Mouse (Mus musculus): ENCODE data around the gene Zbtb39. TPM values are rescaled to one million over a fixed set of nuclear protein-coding genes. Genes with fewer than 3 reads are reported as not detected.
A peak's percentile ranks its signal among the peaks of the same experiment; 100 is the strongest.

The Zbtb39 gene
- polyA plus RNA-seq (2017; shearing (Covaris generic)): under 1 TPM; 0.31 to 0.95 (median 0.64) TPM

GRCm38 (mm10) chr10:127739083-127739660 is at the start of gene Zbtb39:
Zbtb39 (plus strand) TSS chr10:127739538.
- peak; percentile 69 for ATAC-seq

GRCm38 (mm10) chr10:127691053-127691452 is 48.3 kb upstream of the Zbtb39 start:
- ATAC-seq: no peak

- no peak for ATAC-seq
Measured at GRCm38 (mm10) chr10:127694636-127695035, 44.7 kb upstream of the Zbtb39 start.

- ATAC-seq: no peak
Measured at GRCm38 (mm10) chr10:127695775-127696174, 43.6 kb upstream of the Zbtb39 start.

- ATAC-seq: no peak
Measured at GRCm38 (mm10) chr10:127698966-127699365, 40.4 kb upstream of the Zbtb39 start.

- no peak for ATAC-seq
Measured at GRCm38 (mm10) chr10:127703299-127703698, 36.0 kb upstream of the Zbtb39 start.

- ATAC-seq: no peak
Measured at GRCm38 (mm10) chr10:127704293-127704692, 35.0 kb upstream of the Zbtb39 start.

GRCm38 (mm10) chr10:127704766-127705220 is 34.5 kb upstream of the Zbtb39 start, which contains the start of gene Myo1a:
Myo1a (plus strand) TSS chr10:127705170.
- no peak for ATAC-seq

- no peak for ATAC-seq
Measured at GRCm38 (mm10) chr10:127705783-127706182, 33.6 kb upstream of the Zbtb39 start.

- ATAC-seq: no peak
Measured at GRCm38 (mm10) chr10:127707721-127708120, 31.6 kb upstream of the Zbtb39 start.

- no peak for ATAC-seq
Measured at GRCm38 (mm10) chr10:127708850-127709370, 30.4 kb upstream of the Zbtb39 start.

- no peak for ATAC-seq
Measured at GRCm38 (mm10) chr10:127710331-127710730, 29.0 kb upstream of the Zbtb39 start.

GRCm38 (mm10) chr10:127712736-127713135 is 26.6 kb upstream of the Zbtb39 start:
- ATAC-seq: no peak

GRCm38 (mm10) chr10:127721671-127722418 is 17.5 kb upstream of the Zbtb39 start:
- no peak for ATAC-seq

- ATAC-seq: no peak
Measured at GRCm38 (mm10) chr10:127724178-127724577, 15.2 kb upstream of the Zbtb39 start, which contains the start of gene Tac2. Tac2 (plus strand) TSS chr10:127724478.

- ATAC-seq: no peak
Measured at GRCm38 (mm10) chr10:127725136-127725535, 14.2 kb upstream of the Zbtb39 start.

GRCm38 (mm10) chr10:127728437-127728836 is 10.9 kb upstream of the Zbtb39 start:
- no peak for ATAC-seq

- ATAC-seq: no peak
Measured at GRCm38 (mm10) chr10:127730285-127730932, 8.9 kb upstream of the Zbtb39 start.

GRCm38 (mm10) chr10:127730933-127731310 is 8.4 kb upstream of the Zbtb39 start:
- no peak for ATAC-seq

GRCm38 (mm10) chr10:127731397-127731796 is 7.9 kb upstream of the Zbtb39 start:
- no peak for ATAC-seq

- ATAC-seq: no peak
Measured at GRCm38 (mm10) chr10:127734434-127734833, 4.9 kb upstream of the Zbtb39 start.

- no peak for ATAC-seq
Measured at GRCm38 (mm10) chr10:127736266-127736665, 3.1 kb upstream of the Zbtb39 start.

- ATAC-seq: no peak
Measured at GRCm38 (mm10) chr10:127736916-127737315, 2.4 kb upstream of the Zbtb39 start.

Data from inflammation-experienced regulatory T-cells, adult 6 months (primary cell).